Comparison of ENCODE assay signal across 16 mouse cellular contexts in genomic region chr6:142758562-142758961, GRCm38 (mm10). TPM values are rescaled to one million over a fixed set of nuclear protein-coding genes. Genes with fewer than 3 reads are reported as not detected.
DNase-seq lines count a peak whose midpoint lies in the region; ATAC-seq and TF ChIP-seq lines count a peak whose summit lies in the region.
"Had no signal": no experiment of that assay in that cellular context is flagged by ENCODE, and none has a peak within 500 bp of the region (broad histone marks: within the 10 kb centered on the region; RNA-seq: fewer than 3 reads in every experiment).

No protein-coding gene starts in this region.

- no peak for TF ChIP-seq POLR2A in small intestine, adult 2 months (IDR thresholded peaks at IDR 0.05; ENCODE audit: low read depth, low read length)

- H3K4me1 ChIP-seq in embryonic facial prominence, embryonic 13.5 days = peaks cover 17% of the 10 kb centered on the region
- peaks cover 29% of the 10 kb centered on the region for H3K4me1 ChIP-seq in embryonic facial prominence, embryonic 10.5 days
- peaks cover 3% of the 10 kb centered on the region; the same call in 1 of the 2 replicates for H3K4me1 ChIP-seq in heart, postnatal 0 days (ENCODE audit: control insufficient read depth, insufficient read depth)
- H3K4me1 ChIP-seq in midbrain, embryonic 12.5 days = peaks cover 21% of the 10 kb centered on the region
- H3K4me1 ChIP-seq in midbrain, postnatal 0 days (ENCODE audit: insufficient read depth, low read length) = peaks cover 9% of the 10 kb centered on the region; the same call in 1 of the 2 replicates
- H3K4me1 ChIP-seq in small intestine, adult 2 months (ENCODE audit: control insufficient read depth, insufficient read depth, insufficient read length, low read length) = peaks cover 25% of the 10 kb centered on the region; the same call in 1 of the 2 replicates

- no peak overlapping the region for H3K27ac ChIP-seq in embryonic facial prominence, embryonic 13.5 days
- H3K27ac ChIP-seq in embryonic facial prominence, embryonic 10.5 days (replicated peaks) = no peak overlapping the region
- H3K27ac ChIP-seq in heart, postnatal 0 days (ENCODE audit: low read depth) = no peak overlapping the region
- H3K27ac ChIP-seq in midbrain, embryonic 12.5 days (replicated peaks) = no peak overlapping the region
- no peak overlapping the region for H3K27ac ChIP-seq in midbrain, postnatal 0 days (ENCODE audit: low read depth, low read length)
- peak overlapping the region; percentile 83; the same call in 1 of the 2 replicates for H3K27ac ChIP-seq in small intestine, adult 2 months (ENCODE audit: insufficient read depth, low read depth, low read length)
- H3K27ac ChIP-seq: left cerebral cortex, adult 2 months had no signal

- DNase-seq in embryonic facial prominence, embryonic 10.5 days (ENCODE audit: low spot score) = no peak
- DNase-seq in heart, postnatal 0 days (ENCODE audit: low spot score) = no peak
- DNase-seq in heart, postnatal 36 days = no peak
- no peak for DNase-seq in midbrain, postnatal 0 days (ENCODE audit: low spot score)
- DNase-seq in thymus, postnatal 36 days = no peak
- DNase-seq: adrenal gland, postnatal 25 days; cerebellum, adult 11 months; kidney, postnatal 25 days; lung, adult 2 months; spleen, adult 18-20 months had no signal

- intact Hi-C loops in heart, postnatal 36 days (cut with DNase I) = loop anchor here (5.0 kb wide), 2 partner anchors 371 to 411 kb away; partner anchors contain the start of genes Golt1b, Pyroxd1 and Recql

- H3K27me3 ChIP-seq in embryonic facial prominence, embryonic 13.5 days = peaks cover 16% of the 10 kb centered on the region
- H3K27me3 ChIP-seq in embryonic facial prominence, embryonic 10.5 days (replicated peaks; ENCODE audit: low read depth, poor library complexity, severe bottlenecking) = peaks cover 28% of the 10 kb centered on the region
- H3K27me3 ChIP-seq in heart, postnatal 0 days (ENCODE audit: control insufficient read depth, insufficient read depth, low read length) = no peaks in the 10 kb centered on the region
- peaks cover 21% of the 10 kb centered on the region for H3K27me3 ChIP-seq in midbrain, embryonic 12.5 days
- no peaks in the 10 kb centered on the region for H3K27me3 ChIP-seq in midbrain, postnatal 0 days (ENCODE audit: insufficient read depth, low read length)
- H3K27me3 ChIP-seq in small intestine, adult 2 months (ENCODE audit: control insufficient read depth, insufficient read depth, low read length) = no peaks in the 10 kb centered on the region

- TF ChIP-seq CTCF in heart, postnatal 0 days (IDR thresholded peaks at IDR 0.05; ENCODE audit: low read depth) = no peak
- TF ChIP-seq CTCF in midbrain, postnatal 0 days (IDR thresholded peaks at IDR 0.05) = no peak
- TF ChIP-seq CTCF in small intestine, adult 2 months (IDR thresholded peaks at IDR 0.05; ENCODE audit: extremely low read depth, insufficient read length, insufficient replicate concordance, low read depth, low read length) = no peak

- WGBS in embryonic facial prominence, embryonic 13.5 days = 93% methylated on average over 6 of the region's 6 CpGs
- WGBS in embryonic facial prominence, embryonic 10.5 days = 92% methylated on average over 6 of the region's 6 CpGs
- 92% methylated on average over 6 of the region's 6 CpGs for WGBS in heart, postnatal 0 days
- WGBS in midbrain, embryonic 12.5 days = 97% methylated on average over 6 of the region's 6 CpGs
- WGBS in midbrain, postnatal 0 days = 95% methylated on average over 6 of the region's 6 CpGs
- 84% methylated on average over 6 of the region's 6 CpGs for WGBS in small intestine, adult 2 months

- H3K4me2 ChIP-seq in embryonic facial prominence, embryonic 13.5 days = peak overlapping the region; percentile 81; the same call in 1 of the 2 replicates
- H3K4me2 ChIP-seq in heart, postnatal 0 days (ENCODE audit: low read depth, low read length) = peak overlapping the region; percentile 91; the same call in 1 of the 2 replicates
- H3K4me2 ChIP-seq in midbrain, embryonic 12.5 days (replicated peaks) = peak overlapping the region; percentile 57; the same call in 1 of the 2 replicates
- no peak overlapping the region for H3K4me2 ChIP-seq in midbrain, postnatal 0 days (ENCODE audit: low read depth, low read length, poor library complexity, severe bottlenecking)

- no peak overlapping the region for H3K9ac ChIP-seq in embryonic facial prominence, embryonic 13.5 days
- H3K9ac ChIP-seq in heart, postnatal 0 days (replicated peaks; ENCODE audit: low read depth, low read length) = no peak overlapping the region
- no peak overlapping the region for H3K9ac ChIP-seq in midbrain, embryonic 12.5 days (replicated peaks)
- no peak overlapping the region for H3K9ac ChIP-seq in midbrain, postnatal 0 days (replicated peaks; ENCODE audit: low read length, poor library complexity, severe bottlenecking)

- H3K9me3 ChIP-seq in embryonic facial prominence, embryonic 13.5 days = no peaks in the 10 kb centered on the region
- no peaks in the 10 kb centered on the region for H3K9me3 ChIP-seq in embryonic facial prominence, embryonic 10.5 days
- no peaks in the 10 kb centered on the region for H3K9me3 ChIP-seq in heart, postnatal 0 days (replicated peaks; ENCODE audit: control insufficient read depth, low read length)
- no peaks in the 10 kb centered on the region for H3K9me3 ChIP-seq in midbrain, embryonic 12.5 days
- H3K9me3 ChIP-seq in midbrain, postnatal 0 days (ENCODE audit: low read length) = no peaks in the 10 kb centered on the region

- no peak overlapping the region for H3K4me3 ChIP-seq in embryonic facial prominence, embryonic 13.5 days
- H3K4me3 ChIP-seq in embryonic facial prominence, embryonic 10.5 days = no peak overlapping the region
- no peak overlapping the region for H3K4me3 ChIP-seq in heart, postnatal 0 days (ENCODE audit: low read depth, low read length)
- H3K4me3 ChIP-seq in midbrain, embryonic 12.5 days = no peak overlapping the region
- no peak overlapping the region for H3K4me3 ChIP-seq in midbrain, postnatal 0 days (ENCODE audit: low read depth, low read length)
- H3K4me3 ChIP-seq in small intestine, adult 2 months (ENCODE audit: low read depth, low read length) = no peak overlapping the region

- no peak for TF ChIP-seq EP300 in heart, postnatal 0 days (IDR thresholded peaks at IDR 0.05; ENCODE audit: low read depth)

- no peak for ATAC-seq in embryonic facial prominence, embryonic 13.5 days (ENCODE audit: insufficient number of reproducible peaks, insufficient read depth, low FRiP score, low TSS enrichment, low read depth)
- no peak for ATAC-seq in heart, postnatal 0 days (ENCODE audit: insufficient read depth, low read depth)
- ATAC-seq in midbrain, embryonic 12.5 days (ENCODE audit: low FRiP score, low read depth) = no peak
- no peak for ATAC-seq in midbrain, postnatal 0 days (ENCODE audit: low FRiP score)

- H3K36me3 ChIP-seq in embryonic facial prominence, embryonic 13.5 days = peaks cover 14% of the 10 kb centered on the region; the same call in 1 of the 2 replicates
- H3K36me3 ChIP-seq in embryonic facial prominence, embryonic 10.5 days (replicated peaks) = peaks cover 33% of the 10 kb centered on the region
- peaks cover 24% of the 10 kb centered on the region for H3K36me3 ChIP-seq in heart, postnatal 0 days (replicated peaks; ENCODE audit: control insufficient read depth, insufficient read depth, low read length)
- H3K36me3 ChIP-seq in midbrain, embryonic 12.5 days = 0 out of 2 replicates have a peak, but pooled peaks cover 8% of the 10 kb centered on the region
- peaks cover 7% of the 10 kb centered on the region; the same call in 1 of the 2 replicates for H3K36me3 ChIP-seq in midbrain, postnatal 0 days (ENCODE audit: insufficient read depth, low read length)
- H3K36me3 ChIP-seq in small intestine, adult 2 months (ENCODE audit: control insufficient read depth, insufficient read depth, low read length) = peaks cover 9% of the 10 kb centered on the region

RNA-seq across cellular contexts. Expression of gene Cmas, which starts 2.1 kb away (rescaled TPM):
- polyA plus RNA-seq in embryonic facial prominence, embryonic 13.5 days (2015; fragmentation: Nextera tagmentation; extraction: Ambion mirVana) = 76.2 and 77.0 TPM in 2 replicates
- polyA plus RNA-seq in embryonic facial prominence, embryonic 10.5 days (2016; fragmentation: Nextera tagmentation; extraction: Ambion mirVana) = 65.6 and 68.3 TPM in 2 replicates
- 26.0 and 30.0 TPM in 2 replicates for total RNA-seq in heart, postnatal 0 days (2014; rRNA removed; ENCODE audit: low replicate concordance)
- polyA plus RNA-seq in heart, postnatal 0 days (2015; fragmentation: Nextera tagmentation; extraction: Ambion mirVana) = 47.5 and 48.0 TPM in 2 replicates
- 10 to 100 TPM; 31.9 to 36.0 TPM for total RNA-seq in heart, postnatal 36 days (2021)
- 138 and 143 TPM in 2 replicates for polyA plus RNA-seq in midbrain, embryonic 12.5 days (2016; fragmentation: Nextera tagmentation; extraction: Ambion mirVana)
- 105 and 111 TPM in 2 replicates for total RNA-seq in midbrain, postnatal 0 days (2014; rRNA removed)
- polyA plus RNA-seq in midbrain, postnatal 0 days (2015; fragmentation: Nextera tagmentation; extraction: Ambion mirVana) = 208 and 220 TPM in 2 replicates
- 39.5 and 40.8 TPM in 2 replicates for polyA plus RNA-seq in small intestine, adult 2 months (2012; rRNA removed)

RNA-seq across cellular contexts. Expression of gene Sult6b2, which starts 45.7 kb away (rescaled TPM):
- polyA plus RNA-seq in embryonic facial prominence, embryonic 13.5 days (2015; fragmentation: Nextera tagmentation; extraction: Ambion mirVana) = not detected in 2 replicates
- polyA plus RNA-seq in embryonic facial prominence, embryonic 10.5 days (2016; fragmentation: Nextera tagmentation; extraction: Ambion mirVana) = not detected in 2 replicates
- not detected in 2 replicates for total RNA-seq in heart, postnatal 0 days (2014; rRNA removed; ENCODE audit: low replicate concordance)
- polyA plus RNA-seq in heart, postnatal 0 days (2015; fragmentation: Nextera tagmentation; extraction: Ambion mirVana) = not detected in 2 replicates
- under 1 TPM in 1 of 2 experiments, not detected in 1; 0.28 TPM for total RNA-seq in heart, postnatal 36 days (2021)
- polyA plus RNA-seq in midbrain, embryonic 12.5 days (2016; fragmentation: Nextera tagmentation; extraction: Ambion mirVana) = not detected in 2 replicates
- not detected in 2 replicates for total RNA-seq in midbrain, postnatal 0 days (2014; rRNA removed)
- 0.12 and 0.33 TPM in 2 replicates for polyA plus RNA-seq in midbrain, postnatal 0 days (2015; fragmentation: Nextera tagmentation; extraction: Ambion mirVana)
- 0.20 and 68.1 TPM in 2 replicates for polyA plus RNA-seq in small intestine, adult 2 months (2012; rRNA removed)
- total RNA-seq: adrenal gland, postnatal 25 days; gastrocnemius, adult 8-10 months; left cerebral cortex, adult 2 months; monocyte, adult 5-6 weeks had no signal
- polyA plus RNA-seq: lung, adult 2 months had no signal

RNA-seq across cellular contexts. Expression of gene Abcc9, which starts 56.4 kb away (rescaled TPM):
- polyA plus RNA-seq in embryonic facial prominence, embryonic 13.5 days (2015; fragmentation: Nextera tagmentation; extraction: Ambion mirVana) = 1.4 and 1.6 TPM in 2 replicates
- polyA plus RNA-seq in embryonic facial prominence, embryonic 10.5 days (2016; fragmentation: Nextera tagmentation; extraction: Ambion mirVana) = 1.4 and 1.5 TPM in 2 replicates
- 104 and 108 TPM in 2 replicates for total RNA-seq in heart, postnatal 0 days (2014; rRNA removed; ENCODE audit: low replicate concordance)
- 18.8 and 21.0 TPM in 2 replicates for polyA plus RNA-seq in heart, postnatal 0 days (2015; fragmentation: Nextera tagmentation; extraction: Ambion mirVana)
- 100 to 1,000 TPM; 238 to 242 TPM for total RNA-seq in heart, postnatal 36 days (2021)
- polyA plus RNA-seq in midbrain, embryonic 12.5 days (2016; fragmentation: Nextera tagmentation; extraction: Ambion mirVana) = 2.8 and 3.1 TPM in 2 replicates
- total RNA-seq in midbrain, postnatal 0 days (2014; rRNA removed) = 9.7 and 10.7 TPM in 2 replicates
- 1.9 and 2.3 TPM in 2 replicates for polyA plus RNA-seq in midbrain, postnatal 0 days (2015; fragmentation: Nextera tagmentation; extraction: Ambion mirVana)
- polyA plus RNA-seq in small intestine, adult 2 months (2012; rRNA removed) = 1.6 and 1.9 TPM in 2 replicates
- total RNA-seq: monocyte, adult 5-6 weeks had no signal
